Mouse (Mus musculus): ENCODE results near the gene Ern1. TPM values are rescaled to one million over a fixed set of nuclear protein-coding genes. Genes with fewer than 3 reads are reported as not detected.

Ern1 gene
- polyA plus RNA-seq, 1 experiment from 2014 or later: 8.2 TPM

- H3K27me3 ChIP-seq (ENCODE audit: low read depth, poor library complexity, severe bottlenecking): no peaks in the 10 kb centered on the region
- H3K4me3 ChIP-seq: no peak overlapping the region
- H3K9me3 ChIP-seq (replicated peaks): no peaks in the 10 kb centered on the region
- H3K27ac ChIP-seq: no peak overlapping the region
- no peaks in the 10 kb centered on the region for H3K36me3 ChIP-seq
- 92% methylated on average over 2 of the region's 2 CpGs for WGBS
- H3K4me1 ChIP-seq: peaks cover 10% of the 10 kb centered on the region
- no peak for DNase-seq (ENCODE audit: low spot score)
Measured at GRCm38 (mm10) chr11:106437543-106437942, 50.1 kb downstream of the Ern1 start.

- no peak for DNase-seq (ENCODE audit: low spot score)
- Histone ChIP-seq H3K27me3 (ENCODE audit: low read depth, poor library complexity, severe bottlenecking) (no peaks in the 10 kb centered on the region), H3K27ac (no peak overlapping the region), H3K4me3 (no peak overlapping the region), H3K4me1 (peaks cover 10% of the 10 kb centered on the region), H3K36me3 (no peaks in the 10 kb centered on the region), H3K9me3 (replicated peaks) (no peaks in the 10 kb centered on the region)
- WGBS: 92% methylated on average over 5 of the region's 5 CpGs
Measured at GRCm38 (mm10) chr11:106437039-106437438, 50.6 kb downstream of the Ern1 start.

GRCm38 (mm10) chr11:106430392-106430791 lies 57.3 kb downstream of the Ern1 start:
- H3K27me3 ChIP-seq (ENCODE audit: low read depth, poor library complexity, severe bottlenecking): no peaks in the 10 kb centered on the region
- no peak overlapping the region for H3K27ac ChIP-seq
- no peak overlapping the region for H3K4me3 ChIP-seq
- no peak for DNase-seq (ENCODE audit: low spot score)
- 0 out of 2 replicates have a peak, but pooled peaks cover 5% of the 10 kb centered on the region for H3K36me3 ChIP-seq
- H3K4me1 ChIP-seq: no peaks in the 10 kb centered on the region
- H3K9me3 ChIP-seq (replicated peaks): no peaks in the 10 kb centered on the region
- WGBS: 93% methylated on average over 5 of the region's 5 CpGs

DNA sequence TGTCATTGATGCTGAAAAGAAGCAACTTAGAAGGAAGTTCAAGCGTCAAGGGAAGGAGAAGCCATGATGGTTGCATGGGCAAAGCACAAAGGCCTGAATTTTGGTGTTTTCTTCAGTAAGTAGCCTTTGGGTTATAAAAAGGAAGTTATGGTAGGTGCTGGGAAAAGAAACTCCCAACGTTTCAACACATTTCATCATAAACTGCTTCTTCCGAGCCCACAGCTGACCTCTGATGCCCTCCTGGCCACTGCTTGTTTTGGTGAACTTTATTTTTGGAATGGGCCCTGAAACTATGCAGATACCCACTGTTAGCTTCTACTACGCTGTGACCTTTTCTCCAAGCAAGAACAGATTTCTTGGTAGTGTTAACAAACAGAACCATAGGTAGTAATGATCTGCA lies 58.0 kb downstream of the Ern1 start:
- no peaks in the 10 kb centered on the region for H3K27me3 ChIP-seq (ENCODE audit: low read depth, poor library complexity, severe bottlenecking)
- H3K36me3 ChIP-seq: 0 out of 2 replicates have a peak, but pooled peaks cover 8% of the 10 kb centered on the region
- no peaks in the 10 kb centered on the region for H3K9me3 ChIP-seq (replicated peaks)
- no peaks in the 10 kb centered on the region for H3K4me1 ChIP-seq
- 89% methylated on average over 4 of the region's 4 CpGs for WGBS
- no peak overlapping the region for H3K4me3 ChIP-seq
- DNase-seq (ENCODE audit: low spot score): no peak
- H3K27ac ChIP-seq: no peak overlapping the region

- H3K36me3 ChIP-seq: 0 out of 2 replicates have a peak, but pooled peaks cover 8% of the 10 kb centered on the region
- H3K9me3 ChIP-seq (replicated peaks): no peaks in the 10 kb centered on the region
- no peak overlapping the region for H3K27ac ChIP-seq
- H3K27me3 ChIP-seq (ENCODE audit: low read depth, poor library complexity, severe bottlenecking): no peaks in the 10 kb centered on the region
- no peaks in the 10 kb centered on the region for H3K4me1 ChIP-seq
- no peak overlapping the region for H3K4me3 ChIP-seq
- no peak for DNase-seq (ENCODE audit: low spot score)
- WGBS: 90% methylated on average over 2 of the region's 2 CpGs
Measured at GRCm38 (mm10) chr11:106428556-106428955, 59.1 kb downstream of the Ern1 start.

GRCm38 (mm10) chr11:106428106-106428505 lies 59.5 kb downstream of the Ern1 start:
- Histone ChIP-seq H3K27me3 (ENCODE audit: low read depth, poor library complexity, severe bottlenecking) (no peaks in the 10 kb centered on the region), H3K36me3 (0 out of 2 replicates have a peak, but pooled peaks cover 11% of the 10 kb centered on the region), H3K27ac (no peak overlapping the region), H3K9me3 (replicated peaks) (no peaks in the 10 kb centered on the region), H3K4me1 (no peaks in the 10 kb centered on the region), H3K4me3 (no peak overlapping the region)
- WGBS: 88% methylated on average over 4 of the region's 4 CpGs
- DNase-seq (ENCODE audit: low spot score): no peak

DNA sequence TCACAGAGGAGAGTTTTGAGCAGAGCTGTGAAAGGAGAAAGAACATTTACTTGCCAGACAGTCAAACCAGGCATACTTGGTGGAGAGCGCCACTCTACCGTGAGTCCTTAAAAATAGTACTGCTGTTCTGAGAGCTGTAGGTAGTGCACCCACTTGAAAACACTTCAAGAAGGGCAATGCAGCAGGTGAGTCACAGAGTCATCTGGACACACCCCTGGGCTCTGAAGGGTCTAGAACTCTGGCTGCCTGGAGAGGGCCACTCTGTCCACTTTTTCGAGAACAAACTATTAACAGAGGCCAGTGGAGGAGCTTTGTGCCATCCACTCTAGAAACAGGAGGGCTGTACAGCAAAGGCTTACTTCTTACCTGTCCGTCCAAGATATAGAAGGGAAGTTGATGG lies 61.2 kb downstream of the Ern1 start:
- WGBS: 95% methylated on average over 4 of the region's 4 CpGs
- no peak for DNase-seq (ENCODE audit: low spot score)

DNA sequence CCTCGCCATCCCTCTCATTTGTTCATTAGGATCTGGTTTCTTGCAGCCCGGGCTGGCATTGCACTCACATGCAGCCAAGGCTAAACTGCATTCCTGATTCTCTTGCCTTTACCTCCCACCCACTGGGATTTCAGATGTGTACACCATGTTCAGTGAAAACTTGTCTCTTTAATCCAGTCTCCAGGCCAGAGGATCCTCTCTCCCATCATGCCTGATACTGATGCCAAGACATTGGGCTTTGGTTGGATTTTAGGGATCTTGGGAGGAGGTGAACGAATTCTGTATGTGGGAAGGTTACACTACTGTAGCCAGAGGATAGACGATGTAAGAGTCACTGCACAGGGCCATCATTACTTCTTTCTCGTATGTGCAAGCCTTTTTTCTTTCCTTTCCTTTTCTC lies 62.5 kb downstream of the Ern1 start:
- Histone ChIP-seq H3K27ac (no peak overlapping the region), H3K36me3 (0 out of 2 replicates have a peak, but pooled peaks cover 19% of the 10 kb centered on the region), H3K9me3 (replicated peaks) (no peaks in the 10 kb centered on the region), H3K4me1 (no peaks in the 10 kb centered on the region), H3K27me3 (ENCODE audit: low read depth, poor library complexity, severe bottlenecking) (no peaks in the 10 kb centered on the region), H3K4me3 (no peak overlapping the region)
- DNase-seq (ENCODE audit: low spot score): no peak
- WGBS: 91% methylated on average over 5 of the region's 5 CpGs

More for the DNA sequence above, 61.2 kb downstream of the Ern1 start:
- Histone ChIP-seq H3K27ac (no peak overlapping the region), H3K36me3 (0 out of 2 replicates have a peak, but pooled peaks cover 18% of the 10 kb centered on the region), H3K27me3 (ENCODE audit: low read depth, poor library complexity, severe bottlenecking) (no peaks in the 10 kb centered on the region), H3K4me3 (no peak overlapping the region), H3K9me3 (replicated peaks) (no peaks in the 10 kb centered on the region), H3K4me1 (no peaks in the 10 kb centered on the region)

DNA sequence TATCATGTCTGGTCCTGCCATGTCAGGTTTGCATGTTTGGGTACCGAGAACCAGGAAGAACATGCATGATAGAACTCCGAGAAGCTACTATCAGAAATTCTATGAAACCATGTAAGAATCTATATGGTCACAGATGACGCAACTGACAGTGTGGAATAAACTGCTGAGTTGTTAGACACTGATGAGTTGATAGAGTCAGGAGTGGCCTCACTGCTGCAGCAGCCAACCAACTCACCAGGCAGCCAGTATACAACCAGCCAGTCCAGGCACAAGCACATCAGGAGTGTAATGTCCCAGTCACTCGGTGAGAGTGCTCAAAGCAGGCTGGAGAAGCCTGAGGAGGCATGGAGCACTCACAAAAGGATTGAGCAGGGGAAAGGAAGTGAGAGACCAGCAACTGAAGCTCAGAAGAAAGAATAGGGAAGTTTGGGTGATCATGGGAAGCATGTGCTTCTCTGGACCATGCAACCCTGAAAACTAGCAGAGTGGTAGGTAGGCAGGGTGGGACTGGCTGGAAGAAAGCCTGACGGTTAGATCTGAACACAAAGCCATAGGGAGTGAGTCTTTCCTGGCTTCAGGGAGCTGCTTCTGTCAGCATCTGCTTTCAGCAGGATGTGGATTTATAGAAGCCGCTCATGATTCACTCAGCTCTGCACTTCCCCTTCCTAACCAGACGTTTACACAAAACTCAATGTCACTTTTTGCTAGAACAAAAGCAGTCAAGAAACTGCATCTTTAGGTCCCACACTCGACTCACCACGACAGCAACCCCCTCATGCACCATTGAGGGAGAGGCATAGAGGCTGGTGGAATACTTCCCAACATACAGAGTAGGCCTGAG lies 68.2 kb downstream of the Ern1 start:
- 0 out of 2 replicates have a peak, but pooled peaks cover 13% of the 10 kb centered on the region for H3K36me3 ChIP-seq
- 81% methylated on average over 9 of the region's 9 CpGs for WGBS
- H3K4me3 ChIP-seq: no peak overlapping the region
- no peak for DNase-seq (ENCODE audit: low spot score)
- no peak overlapping the region for H3K27ac ChIP-seq
- no peaks in the 10 kb centered on the region for H3K9me3 ChIP-seq (replicated peaks)
- no peaks in the 10 kb centered on the region for H3K27me3 ChIP-seq (ENCODE audit: low read depth, poor library complexity, severe bottlenecking)
- H3K4me1 ChIP-seq: no peaks in the 10 kb centered on the region

GRCm38 (mm10) chr11:106418622-106419196 lies 68.9 kb downstream of the Ern1 start:
- 40% methylated on average over 4 of the region's 4 CpGs for WGBS

DNA sequence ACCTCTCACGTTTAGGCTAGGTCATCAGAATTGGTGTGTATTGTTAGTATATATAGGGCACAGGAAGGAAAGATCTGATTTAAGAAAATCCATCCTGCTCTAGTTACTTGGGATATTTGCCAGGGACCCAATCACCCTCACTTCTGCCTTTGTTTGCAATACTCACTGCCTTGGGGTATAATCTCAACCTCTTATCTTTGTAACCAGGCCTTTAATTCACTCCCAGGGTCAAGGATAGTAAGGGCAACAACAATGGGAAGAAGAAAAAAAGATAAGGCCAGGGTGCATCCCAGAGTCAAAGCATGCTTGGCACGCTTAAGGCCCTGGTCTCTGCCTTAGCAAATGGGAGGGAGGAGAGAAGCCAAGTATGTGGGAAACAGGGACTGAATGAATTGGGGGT lies 69.8 kb downstream of the Ern1 start:
- no peaks in the 10 kb centered on the region for H3K9me3 ChIP-seq (replicated peaks)
- no peaks in the 10 kb centered on the region for H3K4me1 ChIP-seq
- WGBS: 90% methylated on average over 2 of the region's 2 CpGs
- H3K27ac ChIP-seq: no peak overlapping the region
- DNase-seq (ENCODE audit: low spot score): no peak
- H3K36me3 ChIP-seq: peaks cover 16% of the 10 kb centered on the region
- H3K27me3 ChIP-seq (ENCODE audit: low read depth, poor library complexity, severe bottlenecking): no peaks in the 10 kb centered on the region
- no peak overlapping the region for H3K4me3 ChIP-seq

More at GRCm38 (mm10) chr11:106418622-106419196, 68.9 kb downstream of the Ern1 start:
- Histone ChIP-seq H3K4me3 (no peak overlapping the region), H3K4me1 (no peaks in the 10 kb centered on the region), H3K27me3 (ENCODE audit: low read depth, poor library complexity, severe bottlenecking) (no peaks in the 10 kb centered on the region), H3K27ac (no peak overlapping the region), H3K9me3 (replicated peaks) (no peaks in the 10 kb centered on the region), H3K36me3 (peaks cover 17% of the 10 kb centered on the region; the same call in 1 of the 2 replicates)
- DNase-seq (ENCODE audit: low spot score): peak; percentile 93

DNA sequence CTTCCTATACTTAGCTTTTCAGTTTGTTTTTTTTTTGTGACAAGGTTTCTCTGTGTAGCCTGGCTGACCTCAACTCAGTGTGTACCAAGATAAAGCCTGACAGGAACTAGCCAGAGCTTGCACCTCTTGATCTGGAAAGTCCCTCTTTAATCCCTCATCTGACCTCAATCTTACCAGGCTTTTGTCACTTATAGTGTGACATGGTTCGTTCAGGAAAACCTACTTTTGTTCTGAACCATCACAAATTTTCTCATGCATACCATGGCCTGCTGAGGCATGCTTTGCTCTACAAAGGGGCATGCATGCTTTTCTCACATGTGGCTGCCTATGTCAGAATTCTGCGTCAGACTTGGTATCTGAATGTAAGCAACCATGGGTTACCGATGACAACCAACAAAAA lies 71.3 kb downstream of the Ern1 start:
- no peak for DNase-seq (ENCODE audit: low spot score)
- no peak overlapping the region for H3K4me3 ChIP-seq
- H3K4me1 ChIP-seq: no peaks in the 10 kb centered on the region
- H3K36me3 ChIP-seq: peaks cover 14% of the 10 kb centered on the region
- H3K27me3 ChIP-seq (ENCODE audit: low read depth, poor library complexity, severe bottlenecking): no peaks in the 10 kb centered on the region
- H3K27ac ChIP-seq: no peak overlapping the region
- H3K9me3 ChIP-seq (replicated peaks): no peaks in the 10 kb centered on the region
- WGBS: 86% methylated on average over 3 of the region's 3 CpGs

DNA sequence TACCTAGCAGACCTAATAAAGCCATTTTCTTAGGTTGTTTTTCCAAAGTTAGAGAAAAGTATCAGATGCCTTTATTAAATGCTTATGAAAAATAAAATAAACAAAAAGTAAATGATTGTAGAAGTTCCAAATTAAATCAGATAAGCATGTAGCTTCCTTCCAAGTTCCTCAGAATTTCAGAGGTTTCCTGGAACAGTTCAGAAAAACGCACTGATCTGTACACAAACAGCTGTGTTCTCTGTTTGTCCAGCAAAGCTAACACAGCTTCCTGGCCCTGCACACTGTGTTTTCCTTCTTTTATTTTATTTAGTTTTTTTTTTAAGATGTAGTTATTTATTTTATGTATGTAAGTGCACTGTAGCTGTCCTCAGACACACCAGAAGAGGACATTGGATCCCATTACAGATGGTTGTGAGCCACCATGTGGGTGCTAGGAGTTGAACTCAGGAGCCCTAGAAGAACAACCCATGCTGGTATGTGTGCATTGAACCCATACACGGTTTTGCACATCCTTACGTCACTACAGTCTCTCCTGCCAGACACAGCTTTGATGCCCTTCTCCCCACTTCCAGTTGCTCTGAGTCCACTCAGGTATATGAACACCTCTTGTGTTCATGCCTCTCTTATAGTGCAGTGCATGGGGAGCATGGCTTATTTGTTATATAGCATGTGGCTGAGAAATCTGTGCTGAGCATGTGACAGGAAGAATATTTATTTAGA lies 74.9 kb downstream of the Ern1 start:
- H3K27ac ChIP-seq: no peak overlapping the region
- no peaks in the 10 kb centered on the region for H3K9me3 ChIP-seq (replicated peaks)
- H3K4me3 ChIP-seq: no peak overlapping the region
- WGBS: 88% methylated on average over 3 of the region's 3 CpGs
- H3K27me3 ChIP-seq (ENCODE audit: low read depth, poor library complexity, severe bottlenecking): no peaks in the 10 kb centered on the region
- H3K36me3 ChIP-seq: peaks cover 22% of the 10 kb centered on the region
- no peaks in the 10 kb centered on the region for H3K4me1 ChIP-seq
- no peak for DNase-seq (ENCODE audit: low spot score)
